Mouse (Mus musculus) CH12.LX (cell line): Measurements from ENCODE around the gene Necab3. TPM values are rescaled to one million over a fixed set of nuclear protein-coding genes. Genes with fewer than 3 reads are reported as not detected.
A peak's percentile ranks its signal among the peaks of the same experiment; 100 is the strongest.

Experiments
- DNase-seq: peaks from one replicate; pipeline ENCODE4 v3.0.0-alpha.2; 2013; ENCODE audit errors: extremely low read depth
- H3K27ac ChIP-seq: 2 replicates; pipeline ENCODE4 v1.5.1; 2012; ENCODE audit warnings: low read depth, mild to moderate bottlenecking, control low read depth, moderate library complexity; ENCODE audit not compliant: insufficient read depth
- H3K27me3 ChIP-seq: replicated peaks from 2 replicates; pipeline ENCODE3; 2012; ENCODE audit warnings: inconsistent platforms
- H3K36me3 ChIP-seq, 2 experiments: replicated peaks in 1 of 2; 2 replicates each; pipeline versions ENCODE3 to v1.6.1; 2012; ENCODE audit warnings: inconsistent platforms in 1 of 2, low read length in 1 of 2, mild to moderate bottlenecking in 1 of 2, mixed read lengths in 1 of 2, moderate library complexity in 1 of 2; ENCODE audit not compliant: control insufficient read depth in 1 of 2, insufficient read depth in 1 of 2
- H3K4me1 ChIP-seq, 2 experiments: 2 replicates each; pipeline ENCODE4 v1.6.1; 2012; ENCODE audit warnings: inconsistent platforms in 1 of 2, moderate library complexity in 1 of 2; ENCODE audit not compliant: insufficient read depth in 2 of 2, control insufficient read depth in 1 of 2
- H3K4me2 ChIP-seq: 2 replicates; pipeline ENCODE4 v1.6.1; 2012; ENCODE audit warnings: low read depth, mild to moderate bottlenecking, control low read depth; ENCODE audit not compliant: poor library complexity, insufficient read depth, severe bottlenecking
- H3K4me3 ChIP-seq, 3 experiments: fragments of 150-350 bp in 1 of 3; sonication (generic) in 1 of 3; replicated peaks in 1 of 3; 2 replicates each; pipeline versions ENCODE3 to v1.5.1; 2011 to 2012; ENCODE audit warnings: low read depth in 2 of 3, low read length in 2 of 3, mild to moderate bottlenecking in 2 of 3, moderate library complexity in 2 of 3, control low read depth in 1 of 3, improper control_type of control experiment in 1 of 3, inconsistent platforms in 1 of 3, mixed read lengths in 1 of 3; ENCODE audit not compliant: poor library complexity in 1 of 3
- H3K79me2 ChIP-seq: replicated peaks from 2 replicates; pipeline ENCODE4 v1.6.1; 2012; ENCODE audit warnings: mild to moderate bottlenecking, moderate library complexity; ENCODE audit not compliant: control insufficient read depth, poor library complexity, insufficient read depth, severe bottlenecking; ENCODE audit errors: extremely low read depth
- H3K9ac ChIP-seq: 2 replicates; pipeline ENCODE4 v1.6.1; 2012; ENCODE audit warnings: low read depth, mild to moderate bottlenecking, control low read depth, moderate library complexity; ENCODE audit not compliant: insufficient read depth
- H3K9me3 ChIP-seq: replicated peaks from 2 replicates; pipeline ENCODE3; 2012; ENCODE audit warnings: low read length, inconsistent platforms, mixed read lengths
- BHLHE40 ChIP-seq: IDR thresholded peaks from 2 replicates; pipeline ENCODE4 v1.6.1; 2011; ENCODE audit warnings: mild to moderate bottlenecking, low read depth, low read length, improper control_type of control experiment
- CHD1 ChIP-seq: IDR thresholded peaks from 2 replicates; pipeline ENCODE4 v1.6.1; 2012; ENCODE audit warnings: low read depth, low read length, improper control_type of control experiment, inconsistent platforms
- EP300 ChIP-seq: IDR thresholded peaks from 2 replicates; pipeline ENCODE4 v1.6.1; 2011; ENCODE audit warnings: low read length, improper control_type of control experiment
- IRF4 ChIP-seq: IDR thresholded peaks from 2 replicates; pipeline ENCODE4 v1.6.1; 2014; ENCODE audit warnings: low read depth, mild to moderate bottlenecking, inconsistent platforms, low read length, improper control_type of control experiment
- JUN ChIP-seq: IDR thresholded peaks from 2 replicates; pipeline ENCODE4 v1.6.1; 2011; ENCODE audit warnings: low read depth, mild to moderate bottlenecking, low read length, improper control_type of control experiment, moderate library complexity; ENCODE audit not compliant: insufficient read depth
- KAT2A ChIP-seq: IDR thresholded peaks from 2 replicates; pipeline ENCODE4 v1.6.1; 2012; ENCODE audit warnings: low read length, improper control_type of control experiment, inconsistent platforms; ENCODE audit not compliant: insufficient replicate concordance
- MAFK ChIP-seq: IDR thresholded peaks from 2 replicates; pipeline ENCODE4 v1.6.1; 2011; ENCODE audit warnings: low read length, improper control_type of control experiment; ENCODE audit not compliant: insufficient replicate concordance
- MAX ChIP-seq: IDR thresholded peaks from 2 replicates; pipeline ENCODE4 v1.6.1; 2011; ENCODE audit warnings: low read length, improper control_type of control experiment
- MEF2A ChIP-seq: IDR thresholded peaks from 2 replicates; pipeline ENCODE4 v1.6.1; 2014; ENCODE audit warnings: low read depth, mild to moderate bottlenecking, inconsistent platforms, low read length, improper control_type of control experiment, borderline replicate concordance
- MXI1 ChIP-seq: IDR thresholded peaks from 2 replicates; pipeline ENCODE4 v1.6.1; 2011; ENCODE audit warnings: mild to moderate bottlenecking, low read depth, low read length, improper control_type of control experiment
- PAX5 ChIP-seq: IDR thresholded peaks from 2 replicates; pipeline ENCODE4 v1.6.1; 2012; ENCODE audit warnings: low read length, inconsistent platforms, mixed read lengths
- RAD21 ChIP-seq: IDR thresholded peaks from 2 replicates; pipeline ENCODE4 v1.6.1; 2011; ENCODE audit warnings: low read depth, mild to moderate bottlenecking, low read length, improper control_type of control experiment, moderate library complexity
- RCOR1 ChIP-seq: conservative IDR thresholded peaks from 2 replicates; pipeline ENCODE4 v1.6.1; 2012; ENCODE audit warnings: low read depth, mild to moderate bottlenecking, inconsistent platforms, low read length, improper control_type of control experiment
- TBP ChIP-seq: conservative IDR thresholded peaks from 2 replicates; pipeline ENCODE4 v1.6.1; 2011; ENCODE audit warnings: low read depth, low read length, improper control_type of control experiment
- UBTF ChIP-seq: IDR thresholded peaks from 2 replicates; pipeline ENCODE4 v1.6.1; 2012; ENCODE audit warnings: low read depth, mild to moderate bottlenecking, inconsistent platforms, low read length, improper control_type of control experiment, moderate library complexity
- USF1 ChIP-seq: IDR thresholded peaks from 2 replicates; pipeline ENCODE4 v1.6.1; 2014; ENCODE audit warnings: low read depth, mild to moderate bottlenecking, inconsistent platforms, low read length, improper control_type of control experiment
- ZKSCAN1 ChIP-seq: IDR thresholded peaks from 2 replicates; pipeline ENCODE4 v1.6.1; 2012; ENCODE audit warnings: low read depth, inconsistent platforms, low read length, improper control_type of control experiment, borderline replicate concordance
- ZMIZ1 ChIP-seq: IDR thresholded peaks from 2 replicates; pipeline ENCODE4 v1.6.1; 2012; ENCODE audit warnings: low read depth, mild to moderate bottlenecking, inconsistent platforms, low read length, improper control_type of control experiment
- ZNF384 ChIP-seq: IDR thresholded peaks from 2 replicates; pipeline ENCODE4 v1.6.1; 2012; ENCODE audit warnings: low read depth, low read length, improper control_type of control experiment, inconsistent platforms
- dilution Hi-C: fragments of 300-500 bp; cut with MboI; formaldehyde crosslinking; loops from 2 replicates; pipeline ENCODE4 v1.14.3; 2020; ENCODE audit warnings: low sequenced_read_pairs; ENCODE audit not compliant: extremely low pct_unique_long_range_greater_than_20kb, extremely low pct_ligation_motif_present
- in situ Hi-C: fragments of 300-500 bp; cut with MboI; formaldehyde crosslinking; loops from 3 replicates; pipeline ENCODE4 v1.14.3; 2019; ENCODE audit warnings: low sequenced_read_pairs, low pct_ligation_motif_present, low pct_unique_long_range_greater_than_20kb, mixed read lengths
- polyA plus RNA-seq: library from polyadenylated mRNA; unstranded; fragments of >175 nt; gene quantifications from 2 replicates; pipeline ENCODE4 v1.2.1, GENCODE M21; 2012; ENCODE audit warnings: low read depth; ENCODE audit not compliant: insufficient read length
- total RNA-seq, 2 experiments: library from RNA; depleted of rRNA; stranded (reverse); fragments of 300-350 nt in 1 of 2; fragments of >200 nt in 1 of 2; gene quantifications; 2 replicates each; pipeline ENCODE4 v1.2.3; 2012 to 2014

The Necab3 gene
- total and polyA plus RNA-seq, 3 experiments = 0.87 to 2.8 (median 1.6) TPM

GRCm38 (mm10) chr2:154572996-154573395 lies 14.3 kb upstream of the Necab3 start:
- Histone ChIP-seq H3K27me3 (no peaks in the 10 kb centered on the region), H3K4me3 (no peak overlapping the region)
- no peak for DNase-seq
- in situ Hi-C loops = no loop called here
- TF ChIP-seq RCOR1 = no peak
- no peak for TF ChIP-seq ZNF384
- no peak for TF ChIP-seq TBP
- no peak for TF ChIP-seq MAFK
- TF ChIP-seq PAX5 = no peak
- TF ChIP-seq JUN = no peak
- no peak for TF ChIP-seq UBTF
- TF ChIP-seq EP300 = no peak
- TF ChIP-seq BHLHE40 = no peak
- TF ChIP-seq CHD1 = no peak
- no peak for TF ChIP-seq MXI1
- TF ChIP-seq, all 38 proteins: peak for 0
- dilution Hi-C loops = no loop called here
- no peaks in the 10 kb centered on the region for H3K9me3 ChIP-seq
- no peak overlapping the region for H3K27ac ChIP-seq
- peaks cover 9% of the 10 kb centered on the region for H3K79me2 ChIP-seq
- H3K9ac ChIP-seq = no peak overlapping the region
- peaks cover 7 to 47% of the 10 kb centered on the region in 2 experiments for H3K4me1 ChIP-seq
- H3K36me3 ChIP-seq = no peaks in the 10 kb centered on the region
- no peak overlapping the region for H3K4me2 ChIP-seq

GRCm38 (mm10) chr2:154571976-154572375 lies 13.3 kb upstream of the Necab3 start:
- dilution Hi-C loops = no loop called here
- peaks cover 16% of the 10 kb centered on the region for H3K79me2 ChIP-seq
- no peak for DNase-seq
- no peaks in the 10 kb centered on the region for H3K27me3 ChIP-seq
- H3K4me2 ChIP-seq = no peak overlapping the region
- no peaks in the 10 kb centered on the region for H3K36me3 ChIP-seq
- H3K9me3 ChIP-seq = no peaks in the 10 kb centered on the region
- no peak overlapping the region for H3K9ac ChIP-seq
- in situ Hi-C loops = no loop called here
- TF ChIP-seq USF1 = no peak
- TF ChIP-seq ZKSCAN1 = no peak
- TF ChIP-seq KAT2A = no peak
- no peak for TF ChIP-seq MAX
- TF ChIP-seq TBP = no peak
- TF ChIP-seq RAD21 = no peak
- peak; percentile 57; the same call in 1 of the 2 replicates for TF ChIP-seq IRF4
- TF ChIP-seq ZMIZ1 = no peak
- no peak for TF ChIP-seq MAFK
- TF ChIP-seq BHLHE40 = peak; percentile 81
- no peak for TF ChIP-seq MEF2A
- H3K4me3 ChIP-seq = no peak overlapping the region
- no peak overlapping the region for H3K27ac ChIP-seq
- peaks cover 7 to 49% of the 10 kb centered on the region in 2 experiments for H3K4me1 ChIP-seq
